ENCODE assay signal across 19 mouse cellular contexts in genomic region chr1:35754170-35754569, GRCm38 (mm10).
DNase-seq lines count a peak whose midpoint lies in the region; ATAC-seq lines count a peak whose summit lies in the region.
"Had no signal": no experiment of that assay in that cellular context is flagged by ENCODE, and none has a peak within 500 bp of the region (broad histone marks: within the 10 kb centered on the region; RNA-seq: fewer than 3 reads in every experiment).

No protein-coding gene starts in this region.

- no peaks in the 10 kb centered on the region for H3K27me3 ChIP-seq in kidney, embryonic 14.5 days (ENCODE audit: control insufficient read depth, insufficient read depth, low read length)
- H3K27me3 ChIP-seq: embryonic facial prominence, embryonic 15.5 days; heart, embryonic 15.5 days; liver, embryonic 13.5 days had no signal

- no peaks in the 10 kb centered on the region for H3K36me3 ChIP-seq in kidney, embryonic 14.5 days (ENCODE audit: control insufficient read depth, insufficient read depth, low read length)
- H3K36me3 ChIP-seq: embryonic facial prominence, embryonic 15.5 days; heart, embryonic 15.5 days; liver, embryonic 13.5 days; midbrain, embryonic 10.5 days had no signal

- H3K4me2 ChIP-seq in kidney, embryonic 14.5 days (replicated peaks; ENCODE audit: low read depth, low read length), result no peak overlapping the region
- H3K4me2 ChIP-seq: embryonic facial prominence, embryonic 15.5 days; heart, embryonic 15.5 days; liver, embryonic 13.5 days; lung, embryonic 14.5 days had no signal

- no peak overlapping the region for H3K9ac ChIP-seq in kidney, embryonic 14.5 days (ENCODE audit: low read depth, low read length)
- H3K9ac ChIP-seq: embryonic facial prominence, embryonic 15.5 days; forebrain, postnatal 0 days; heart, embryonic 15.5 days; liver, embryonic 13.5 days; lung, embryonic 14.5 days had no signal

- H3K27ac ChIP-seq in kidney, embryonic 14.5 days (ENCODE audit: low read depth, low read length), result no peak overlapping the region
- H3K27ac ChIP-seq: embryonic facial prominence, embryonic 15.5 days; heart, embryonic 15.5 days; hindbrain, postnatal 0 days; liver, embryonic 13.5 days; macrophage; midbrain, embryonic 10.5 days had no signal

- H3K4me1 ChIP-seq in kidney, embryonic 14.5 days (ENCODE audit: control insufficient read depth, insufficient read depth, low read length), result no peaks in the 10 kb centered on the region
- H3K4me1 ChIP-seq: liver, embryonic 13.5 days had no signal

- H3K4me3 ChIP-seq in kidney, embryonic 14.5 days (ENCODE audit: low read length), result no peak overlapping the region
- H3K4me3 ChIP-seq: embryonic facial prominence, embryonic 15.5 days; heart, embryonic 15.5 days; liver, embryonic 13.5 days; midbrain, embryonic 10.5 days had no signal

- ATAC-seq in kidney, embryonic 14.5 days (ENCODE audit: low FRiP score, low TSS enrichment), result peak; percentile 68; the same call in 1 of the 2 replicates
- ATAC-seq: forebrain, postnatal 0 days; hindbrain, postnatal 0 days had no signal

- no peaks in the 10 kb centered on the region for H3K9me3 ChIP-seq in kidney, embryonic 14.5 days (ENCODE audit: control insufficient read depth, low read length)
- H3K9me3 ChIP-seq: embryonic facial prominence, embryonic 15.5 days; heart, embryonic 15.5 days; liver, embryonic 13.5 days; midbrain, embryonic 10.5 days had no signal

- WGBS in kidney, embryonic 14.5 days, result 44% methylated on average over 11 of the region's 11 CpGs

- no peak for DNase-seq in kidney, adult 11 months
- peak; percentile 5 for DNase-seq in 416B (ENCODE audit: low read depth)
- peak; percentile 83 for DNase-seq in adrenal gland, adult 2 months
- DNase-seq in kidney, postnatal 36 days, result peak; percentile 3 to 19
- no peak for DNase-seq in lung, postnatal 14 days
- DNase-seq in gastrocnemius, postnatal 25 days, result no peak
- DNase-seq: cerebellum, adult 18-20 months; cerebellum, postnatal 36 days; forebrain, postnatal 0 days; heart, postnatal 4 days; liver, embryonic 13.5 days; lung, embryonic 14.5 days; thymus, adult 18-20 months had no signal

Comparison
In these comparisons a context has a peak if more than half of its experiments do, and no peak if none do; other contexts are left out.
1. DNase-seq: peak in 416B (single experiment), adrenal gland, adult 2 months (single experiment) and kidney, postnatal 36 days (2 of 2); none in kidney, adult 11 months (single experiment), lung, postnatal 14 days (single experiment) and gastrocnemius, postnatal 25 days (single experiment).